15 mouse cellular contexts compared by ENCODE assay signal in genomic region chr2:157875111-157875510, GRCm38 (mm10). TPM values are rescaled to one million over a fixed set of nuclear protein-coding genes. Genes with fewer than 3 reads are reported as not detected.
DNase-seq lines count a peak whose midpoint lies in the region; ATAC-seq and TF ChIP-seq lines count a peak whose summit lies in the region.
"Had no signal": no experiment of that assay in that cellular context is flagged by ENCODE, and none has a peak within 500 bp of the region (broad histone marks: within the 10 kb centered on the region; RNA-seq: fewer than 3 reads in every experiment).

No protein-coding gene starts in this region.

- DNase-seq in embryonic facial prominence, embryonic 10.5 days (ENCODE audit: low spot score) = no peak
- peak; percentile 29 to 58 for DNase-seq in kidney, adult 8-10 months
- DNase-seq in adrenal gland, postnatal 36 days = peak; percentile 36 to 58
- DNase-seq in gastrocnemius, postnatal 25 days = peak; percentile 66
- DNase-seq in heart, embryonic 10.5 days (ENCODE audit: low spot score) = no peak
- no peak for DNase-seq in stomach, postnatal 0 days (ENCODE audit: low spot score)
- DNase-seq: B cell, adult 2 months; cerebellum, adult 9-11 months; heart, postnatal 36 days had no signal

- TF ChIP-seq EP300 in stomach, postnatal 0 days (optimal IDR thresholded peaks at IDR 0.05) = no peak

- TF ChIP-seq CTCF in stomach, postnatal 0 days (IDR thresholded peaks at IDR 0.05; ENCODE audit: low read depth) = no peak

- H3K27me3 ChIP-seq in embryonic facial prominence, embryonic 13.5 days = no peaks in the 10 kb centered on the region
- no peaks in the 10 kb centered on the region for H3K27me3 ChIP-seq in embryonic facial prominence, embryonic 10.5 days (replicated peaks; ENCODE audit: low read depth, poor library complexity, severe bottlenecking)
- H3K27me3 ChIP-seq in kidney, embryonic 15.5 days = no peaks in the 10 kb centered on the region
- peaks cover 43% of the 10 kb centered on the region for H3K27me3 ChIP-seq in heart, embryonic 10.5 days (ENCODE audit: insufficient read depth, poor library complexity, severe bottlenecking)
- no peaks in the 10 kb centered on the region for H3K27me3 ChIP-seq in stomach, postnatal 0 days (ENCODE audit: control insufficient read depth, insufficient read depth, low read length)

- no peak overlapping the region for H3K4me3 ChIP-seq in embryonic facial prominence, embryonic 13.5 days
- H3K4me3 ChIP-seq in embryonic facial prominence, embryonic 10.5 days = no peak overlapping the region
- H3K4me3 ChIP-seq in kidney, embryonic 15.5 days (replicated peaks) = no peak overlapping the region
- H3K4me3 ChIP-seq in heart, embryonic 10.5 days = no peak overlapping the region
- H3K4me3 ChIP-seq in stomach, postnatal 0 days (ENCODE audit: low read depth, low read length) = no peak overlapping the region

- no peak overlapping the region for H3K4me2 ChIP-seq in embryonic facial prominence, embryonic 13.5 days
- no peak overlapping the region for H3K4me2 ChIP-seq in kidney, embryonic 15.5 days
- no peak overlapping the region for H3K4me2 ChIP-seq in stomach, postnatal 0 days (replicated peaks; ENCODE audit: low read depth)

- H3K9me3 ChIP-seq in embryonic facial prominence, embryonic 13.5 days = no peaks in the 10 kb centered on the region
- no peaks in the 10 kb centered on the region for H3K9me3 ChIP-seq in embryonic facial prominence, embryonic 10.5 days
- H3K9me3 ChIP-seq in kidney, embryonic 15.5 days (replicated peaks) = no peaks in the 10 kb centered on the region
- H3K9me3 ChIP-seq in heart, embryonic 10.5 days = no peaks in the 10 kb centered on the region
- H3K9me3 ChIP-seq in stomach, postnatal 0 days (ENCODE audit: control insufficient read depth, low read length) = no peaks in the 10 kb centered on the region

- H3K4me1 ChIP-seq in embryonic facial prominence, embryonic 13.5 days = peaks cover 13% of the 10 kb centered on the region; the same call in 1 of the 2 replicates
- H3K4me1 ChIP-seq in embryonic facial prominence, embryonic 10.5 days = 0 out of 2 replicates have a peak, but pooled peaks cover 5% of the 10 kb centered on the region
- 0 out of 2 replicates have a peak, but pooled peaks cover 2% of the 10 kb centered on the region for H3K4me1 ChIP-seq in kidney, embryonic 15.5 days
- peaks cover 9% of the 10 kb centered on the region for H3K4me1 ChIP-seq in heart, embryonic 10.5 days
- no peaks in the 10 kb centered on the region for H3K4me1 ChIP-seq in stomach, postnatal 0 days (replicated peaks; ENCODE audit: control insufficient read depth, insufficient read depth)

- 57% methylated on average over 8 of the region's 8 CpGs for WGBS in embryonic facial prominence, embryonic 13.5 days
- 76% methylated on average over 8 of the region's 8 CpGs for WGBS in embryonic facial prominence, embryonic 10.5 days
- 70% methylated on average over 8 of the region's 8 CpGs for WGBS in kidney, embryonic 15.5 days
- 79% methylated on average over 8 of the region's 8 CpGs for WGBS in heart, embryonic 10.5 days
- 81% methylated on average over 8 of the region's 8 CpGs for WGBS in stomach, postnatal 0 days

- H3K27ac ChIP-seq in embryonic facial prominence, embryonic 13.5 days = peak overlapping the region; percentile 40; the same call in 1 of the 2 replicates
- no peak overlapping the region for H3K27ac ChIP-seq in embryonic facial prominence, embryonic 10.5 days (replicated peaks)
- H3K27ac ChIP-seq in kidney, embryonic 15.5 days = no peak overlapping the region
- H3K27ac ChIP-seq in heart, embryonic 10.5 days = no peak overlapping the region
- H3K27ac ChIP-seq in stomach, postnatal 0 days (replicated peaks) = no peak overlapping the region
- H3K27ac ChIP-seq: macrophage had no signal

- no peak overlapping the region for H3K9ac ChIP-seq in embryonic facial prominence, embryonic 13.5 days
- no peak overlapping the region for H3K9ac ChIP-seq in kidney, embryonic 15.5 days
- no peak overlapping the region for H3K9ac ChIP-seq in stomach, postnatal 0 days (ENCODE audit: low read length)

- H3K36me3 ChIP-seq in embryonic facial prominence, embryonic 13.5 days = peaks cover 25% of the 10 kb centered on the region; the same call in 1 of the 2 replicates
- H3K36me3 ChIP-seq in embryonic facial prominence, embryonic 10.5 days (replicated peaks) = peaks cover 42% of the 10 kb centered on the region
- H3K36me3 ChIP-seq in kidney, embryonic 15.5 days = peaks cover 14% of the 10 kb centered on the region
- peaks cover 18% of the 10 kb centered on the region for H3K36me3 ChIP-seq in heart, embryonic 10.5 days
- no peaks in the 10 kb centered on the region for H3K36me3 ChIP-seq in stomach, postnatal 0 days (ENCODE audit: control insufficient read depth, insufficient read depth, low read length)

- no peak for ATAC-seq in embryonic facial prominence, embryonic 13.5 days (ENCODE audit: insufficient number of reproducible peaks, insufficient read depth, low FRiP score, low TSS enrichment, low read depth)
- no peak for ATAC-seq in kidney, embryonic 15.5 days (replicated peaks; ENCODE audit: low FRiP score)
- ATAC-seq in stomach, postnatal 0 days (ENCODE audit: low FRiP score, low TSS enrichment) = no peak

RNA-seq across cellular contexts. Expression of gene Vstm2l, which starts 39.3 kb away (rescaled TPM):
- 0.39 and 0.49 TPM in 2 replicates for polyA plus RNA-seq in embryonic facial prominence, embryonic 13.5 days (2015; fragmentation: Nextera tagmentation; extraction: Ambion mirVana)
- polyA plus RNA-seq in embryonic facial prominence, embryonic 10.5 days (2016; fragmentation: Nextera tagmentation; extraction: Ambion mirVana) = 0.21 and 0.46 TPM in 2 replicates
- polyA plus RNA-seq in kidney, embryonic 15.5 days (2015; fragmentation: Nextera tagmentation; extraction: Ambion mirVana) = 0.40 and 0.74 TPM in 2 replicates
- total RNA-seq in adrenal gland, postnatal 36 days (2021) = 1 to 10 TPM; 1.6 to 1.8 TPM
- not detected for total RNA-seq in gastrocnemius, postnatal 25 days (2021)
- 0.09 TPM in 1 of 2 replicates, not detected in the other for polyA plus RNA-seq in heart, embryonic 10.5 days (2016; fragmentation: Nextera tagmentation; extraction: Ambion mirVana)
- 0.53 and 0.63 TPM in 2 replicates for polyA plus RNA-seq in stomach, postnatal 0 days (2015; fragmentation: Nextera tagmentation; extraction: Ambion mirVana)
- total RNA-seq: MEL had no signal
- polyA plus RNA-seq: gonadal fat pad, adult 2 months; liver, embryonic 16.5 days; macrophage had no signal

Comparison
In these comparisons a context has a peak if more than half of its experiments do, and no peak if none do; other contexts are left out.
1. DNase-seq: peak in kidney, adult 8-10 months (2 of 2), adrenal gland, postnatal 36 days (2 of 2) and gastrocnemius, postnatal 25 days (single experiment); none in embryonic facial prominence, embryonic 10.5 days (single experiment), heart, embryonic 10.5 days (single experiment) and stomach, postnatal 0 days (single experiment).